Mouse (Mus musculus): ENCODE measurements around the gene BC029722.

DNA sequence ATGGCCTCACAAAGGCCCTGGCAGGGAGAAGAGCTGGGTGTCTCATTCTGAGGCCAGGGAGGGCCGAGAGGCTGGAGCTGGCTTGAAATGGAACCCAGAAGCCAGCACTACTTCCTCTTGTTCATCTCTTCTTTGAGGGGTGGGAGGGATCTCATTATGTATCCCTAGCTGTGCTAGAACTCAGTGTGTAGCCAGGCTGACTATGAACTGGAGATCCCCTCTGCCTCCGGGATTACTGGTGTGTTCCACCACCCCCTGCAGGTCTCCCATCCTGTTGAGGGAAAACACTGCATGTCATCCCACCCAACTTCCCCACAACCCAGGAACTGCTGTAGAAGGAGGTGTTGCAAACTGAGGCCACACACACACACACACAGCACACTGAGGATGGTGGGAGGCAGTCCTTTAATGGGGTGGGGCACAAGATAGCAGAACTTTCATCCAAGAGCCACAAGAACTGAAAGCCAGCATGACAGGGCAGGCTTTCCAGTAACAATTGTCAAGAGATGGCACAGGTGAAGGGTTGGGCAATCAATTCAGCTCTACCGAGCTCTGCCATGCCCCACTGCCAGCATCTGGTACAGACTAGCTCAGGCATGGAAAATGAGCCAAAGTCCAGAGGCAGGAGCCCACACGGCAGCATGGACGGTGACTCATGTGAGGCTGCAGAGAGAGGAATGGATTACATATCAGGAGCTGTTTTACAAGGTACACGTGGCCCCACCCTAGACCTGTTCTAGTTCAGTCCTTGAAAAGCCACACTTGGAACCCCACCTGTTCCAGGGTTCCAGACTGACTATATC is 424 bp upstream of the BC029722 start:
- no peak for TF ChIP-seq POLR2A (IDR thresholded peaks at IDR 0.05; ENCODE audit: low read depth, low read length)
- TF ChIP-seq CTCF (conservative IDR thresholded peaks at IDR 0.05; ENCODE audit: insufficient read depth, insufficient read length, low read depth, low read length), result no peak

All from kidney, adult 2 months (tissue).